Mouse (Mus musculus): ENCODE data around the gene Gng3.

GRCm38 (mm10) chr19:8841012-8841411, 2.0 kb upstream of the Gng3 start:
- TF ChIP-seq CTCF (IDR thresholded peaks at IDR 0.05; ENCODE audit: control insufficient read depth, insufficient read depth, insufficient replicate concordance, low read depth, low read length) (no peak), POLR2A (IDR thresholded peaks at IDR 0.05; ENCODE audit: control insufficient read depth, low read depth, low read length) (no peak)
